Comparison of ENCODE assay signal across 9 mouse cellular contexts in the genomic region with DNA sequence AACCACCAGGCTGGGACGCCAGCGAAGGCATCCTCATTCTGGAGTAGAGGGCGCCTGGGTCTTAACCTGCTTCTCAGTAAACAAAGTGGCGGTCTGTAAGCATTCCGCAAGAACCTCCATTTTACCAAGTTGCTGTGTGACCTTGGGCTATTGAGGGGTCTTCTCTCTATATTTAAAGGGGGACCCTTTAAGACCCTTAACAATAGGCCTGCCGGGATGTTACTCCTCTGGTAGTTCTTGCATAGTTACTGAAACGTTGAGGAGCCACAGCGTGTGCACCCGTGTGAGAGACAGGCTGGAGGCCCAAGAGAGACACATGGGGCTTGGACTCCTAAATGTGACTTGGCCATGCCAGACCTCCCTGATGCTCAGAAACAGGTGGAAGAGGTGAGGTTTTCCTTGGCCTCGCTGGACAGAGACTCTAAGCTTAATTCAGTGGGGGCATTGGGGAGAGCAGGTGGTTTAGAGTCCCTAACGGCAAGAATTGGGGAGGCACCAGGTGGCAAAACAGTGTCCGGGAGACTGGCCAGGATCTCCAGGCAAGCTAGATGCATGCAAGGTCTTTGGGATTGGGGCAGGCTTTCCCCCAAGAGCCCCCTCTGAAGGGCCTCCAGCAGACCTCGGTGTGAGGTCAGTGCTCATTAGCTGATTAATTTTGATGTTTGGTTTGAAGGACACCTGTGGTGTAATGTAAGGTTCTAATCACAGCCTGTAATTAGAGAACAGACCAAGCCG. TPM values are rescaled to one million over a fixed set of nuclear protein-coding genes. Genes with fewer than 3 reads are reported as not detected.
A peak's percentile ranks its signal among the peaks of the same experiment; 100 is the strongest.
DNase-seq lines count a peak whose midpoint lies in the region; ATAC-seq and TF ChIP-seq lines count a peak whose summit lies in the region.
"Had no signal": no experiment of that assay in that cellular context is flagged by ENCODE, and none has a peak within 500 bp of the region (broad histone marks: within the 10 kb centered on the region; RNA-seq: fewer than 3 reads in every experiment).

No protein-coding gene starts in this region.

- no peak for DNase-seq in heart, postnatal 36 days
- DNase-seq in liver, embryonic 11.5 days (ENCODE audit: low spot score), result no peak
- DNase-seq in stomach, postnatal 0 days (ENCODE audit: low spot score), result no peak
- DNase-seq in adrenal gland, postnatal 36 days, result no peak
- no peak for DNase-seq in spleen, postnatal 14 days (ENCODE audit: low spot score in 2 of 2)

- TF ChIP-seq EP300 in stomach, postnatal 0 days (optimal IDR thresholded peaks at IDR 0.05), result no peak

- peak overlapping the region; percentile 91 for H3K4me3 ChIP-seq in heart, embryonic 11.5 days (ENCODE audit: low read depth, low read length)
- H3K4me3 ChIP-seq in E14TG2a.4 (replicated peaks; ENCODE audit: low read length), result peak overlapping the region; percentile 95
- H3K4me3 ChIP-seq in embryonic facial prominence, embryonic 15.5 days (replicated peaks), result peak overlapping the region; percentile 63
- H3K4me3 ChIP-seq in liver, embryonic 11.5 days (ENCODE audit: low read depth, low read length), result peak overlapping the region; percentile 90
- peak overlapping the region; percentile 65 for H3K4me3 ChIP-seq in stomach, postnatal 0 days (ENCODE audit: low read depth, low read length)

- peaks cover 5% of the 10 kb centered on the region for H3K36me3 ChIP-seq in heart, embryonic 11.5 days (ENCODE audit: control insufficient read depth, insufficient read depth, low read length)
- peaks cover 38% of the 10 kb centered on the region for H3K36me3 ChIP-seq in E14TG2a.4 (ENCODE audit: insufficient read depth, low read length)
- H3K36me3 ChIP-seq in embryonic facial prominence, embryonic 15.5 days, result peaks cover 3% of the 10 kb centered on the region; the same call in 1 of the 2 replicates
- peaks cover 21% of the 10 kb centered on the region for H3K36me3 ChIP-seq in liver, embryonic 11.5 days (ENCODE audit: control insufficient read depth, insufficient read depth, low read length)
- no peaks in the 10 kb centered on the region for H3K36me3 ChIP-seq in stomach, postnatal 0 days (ENCODE audit: control insufficient read depth, insufficient read depth, low read length)

- intact Hi-C loops in heart, postnatal 36 days (cut with DNase I), result no loop called here

- 6% methylated on average over 14 of the region's 14 CpGs for WGBS in heart, embryonic 11.5 days (ENCODE audit: insufficient replicate concordance)
- WGBS in embryonic facial prominence, embryonic 15.5 days, result 8% methylated on average over 14 of the region's 14 CpGs
- WGBS in liver, embryonic 11.5 days, result 2% methylated on average over 14 of the region's 14 CpGs
- 24% methylated on average over 14 of the region's 14 CpGs for WGBS in stomach, postnatal 0 days

- H3K27me3 ChIP-seq in heart, embryonic 11.5 days (ENCODE audit: control insufficient read depth, insufficient read depth, low read length), result no peaks in the 10 kb centered on the region
- no peaks in the 10 kb centered on the region for H3K27me3 ChIP-seq in E14TG2a.4 (ENCODE audit: insufficient read depth, low read length)
- H3K27me3 ChIP-seq in embryonic facial prominence, embryonic 15.5 days, result no peaks in the 10 kb centered on the region
- no peaks in the 10 kb centered on the region for H3K27me3 ChIP-seq in liver, embryonic 11.5 days (replicated peaks; ENCODE audit: control insufficient read depth, insufficient read depth, low read length)
- H3K27me3 ChIP-seq in stomach, postnatal 0 days (ENCODE audit: control insufficient read depth, insufficient read depth, low read length), result no peaks in the 10 kb centered on the region
- H3K27me3 ChIP-seq: Patski had no signal

- TF ChIP-seq CTCF in E14TG2a.4 (conservative IDR thresholded peaks at IDR 0.05; ENCODE audit: low read length), result no peak
- no peak for TF ChIP-seq CTCF in stomach, postnatal 0 days (IDR thresholded peaks at IDR 0.05; ENCODE audit: low read depth)

- H3K9ac ChIP-seq in heart, embryonic 11.5 days (ENCODE audit: low read depth, low read length), result peak overlapping the region; percentile 94
- H3K9ac ChIP-seq in embryonic facial prominence, embryonic 15.5 days, result peak overlapping the region; percentile 50
- peak overlapping the region; percentile 98 for H3K9ac ChIP-seq in liver, embryonic 11.5 days (ENCODE audit: low read depth, low read length)
- H3K9ac ChIP-seq in stomach, postnatal 0 days (ENCODE audit: low read length), result peak overlapping the region; percentile 79

- peak overlapping the region; percentile 93 for H3K4me2 ChIP-seq in heart, embryonic 11.5 days
- H3K4me2 ChIP-seq in embryonic facial prominence, embryonic 15.5 days (replicated peaks), result peak overlapping the region; percentile 70
- H3K4me2 ChIP-seq in liver, embryonic 11.5 days, result peak overlapping the region; percentile 90
- H3K4me2 ChIP-seq in stomach, postnatal 0 days (replicated peaks; ENCODE audit: low read depth), result peak overlapping the region; percentile 94

- peaks cover 34% of the 10 kb centered on the region for H3K4me1 ChIP-seq in heart, embryonic 11.5 days (ENCODE audit: control insufficient read depth, insufficient read depth, low read length)
- peaks cover 62% of the 10 kb centered on the region for H3K4me1 ChIP-seq in E14TG2a.4 (replicated peaks; ENCODE audit: low read depth, low read length)
- peaks cover 47% of the 10 kb centered on the region for H3K4me1 ChIP-seq in embryonic facial prominence, embryonic 15.5 days
- peaks cover 45% of the 10 kb centered on the region for H3K4me1 ChIP-seq in liver, embryonic 11.5 days (replicated peaks; ENCODE audit: control insufficient read depth, insufficient read depth, low read length)
- peaks cover 4% of the 10 kb centered on the region; the same call in 1 of the 2 replicates for H3K4me1 ChIP-seq in stomach, postnatal 0 days (replicated peaks; ENCODE audit: control insufficient read depth, insufficient read depth)

- H3K9me3 ChIP-seq in heart, embryonic 11.5 days (replicated peaks; ENCODE audit: control insufficient read depth, low read length), result no peaks in the 10 kb centered on the region
- no peaks in the 10 kb centered on the region for H3K9me3 ChIP-seq in E14TG2a.4 (ENCODE audit: low read length)
- no peaks in the 10 kb centered on the region for H3K9me3 ChIP-seq in embryonic facial prominence, embryonic 15.5 days (replicated peaks)
- no peaks in the 10 kb centered on the region for H3K9me3 ChIP-seq in liver, embryonic 11.5 days (ENCODE audit: control insufficient read depth, low read length)
- H3K9me3 ChIP-seq in stomach, postnatal 0 days (ENCODE audit: control insufficient read depth, low read length), result no peaks in the 10 kb centered on the region

- no peak for ATAC-seq in heart, embryonic 11.5 days (replicated peaks; ENCODE audit: insufficient number of reproducible peaks, low FRiP score, low TSS enrichment)
- ATAC-seq in embryonic facial prominence, embryonic 15.5 days (ENCODE audit: insufficient number of reproducible peaks, low FRiP score, low TSS enrichment, low read depth), result no peak
- no peak for ATAC-seq in liver, embryonic 11.5 days (replicated peaks; ENCODE audit: low FRiP score)
- no peak for ATAC-seq in stomach, postnatal 0 days (ENCODE audit: low FRiP score, low TSS enrichment)
- ATAC-seq: Patski had no signal

- H3K27ac ChIP-seq in heart, embryonic 11.5 days (ENCODE audit: low read depth, low read length), result peak overlapping the region; percentile 99
- H3K27ac ChIP-seq in embryonic facial prominence, embryonic 15.5 days (replicated peaks), result peak overlapping the region; percentile 94
- H3K27ac ChIP-seq in liver, embryonic 11.5 days (ENCODE audit: low read depth, low read length), result peak overlapping the region; percentile 100
- H3K27ac ChIP-seq in stomach, postnatal 0 days (replicated peaks), result peak overlapping the region; percentile 92

RNA-seq across cellular contexts. Expression of gene Hmga1, which starts 1.8 kb away (rescaled TPM):
- polyA plus RNA-seq in heart, embryonic 11.5 days (2014; fragmentation: Nextera tagmentation; extraction: Ambion mirVana), result 261 and 278 TPM in 2 replicates
- total RNA-seq in heart, postnatal 36 days (2021), result 10 to 100 TPM; 41.2 to 45.0 TPM
- polyA plus RNA-seq in embryonic facial prominence, embryonic 15.5 days (2015; fragmentation: Nextera tagmentation; extraction: Ambion mirVana), result 185 and 195 TPM in 2 replicates
- 667 and 675 TPM in 2 replicates for polyA plus RNA-seq in liver, embryonic 11.5 days (2014; fragmentation: Nextera tagmentation; extraction: Ambion mirVana)
- polyA plus RNA-seq in stomach, postnatal 0 days (2015; fragmentation: Nextera tagmentation; extraction: Ambion mirVana), result 71.1 and 78.4 TPM in 2 replicates
- total RNA-seq in adrenal gland, postnatal 36 days (2021), result 10 to 100 TPM; 16.1 to 19.4 TPM

RNA-seq across cellular contexts. Expression of gene AI413582, which starts 7.5 kb away (rescaled TPM):
- 18.1 and 18.3 TPM in 2 replicates for polyA plus RNA-seq in heart, embryonic 11.5 days (2014; fragmentation: Nextera tagmentation; extraction: Ambion mirVana)
- total RNA-seq in heart, postnatal 36 days (2021), result 10 to 100 TPM in 1 of 2 experiments, 1 to 10 TPM in 1; 7.4 to 10.4 TPM
- polyA plus RNA-seq in embryonic facial prominence, embryonic 15.5 days (2015; fragmentation: Nextera tagmentation; extraction: Ambion mirVana), result 32.5 and 35.3 TPM in 2 replicates
- polyA plus RNA-seq in liver, embryonic 11.5 days (2014; fragmentation: Nextera tagmentation; extraction: Ambion mirVana), result 23.6 and 28.4 TPM in 2 replicates
- polyA plus RNA-seq in stomach, postnatal 0 days (2015; fragmentation: Nextera tagmentation; extraction: Ambion mirVana), result 37.1 and 37.7 TPM in 2 replicates
- 10 to 100 TPM; 20.0 to 22.9 TPM for total RNA-seq in adrenal gland, postnatal 36 days (2021)

RNA-seq across cellular contexts. Expression of gene Grm4, which starts 36.9 kb away (rescaled TPM):
- polyA plus RNA-seq in heart, embryonic 11.5 days (2014; fragmentation: Nextera tagmentation; extraction: Ambion mirVana), result 0.06 and 0.07 TPM in 2 replicates
- under 1 TPM; 0.11 to 0.14 TPM for total RNA-seq in heart, postnatal 36 days (2021)
- 0.72 and 0.85 TPM in 2 replicates for polyA plus RNA-seq in embryonic facial prominence, embryonic 15.5 days (2015; fragmentation: Nextera tagmentation; extraction: Ambion mirVana)
- 0.12 and 0.18 TPM in 2 replicates for polyA plus RNA-seq in liver, embryonic 11.5 days (2014; fragmentation: Nextera tagmentation; extraction: Ambion mirVana)
- 0.16 TPM in 2 replicates for polyA plus RNA-seq in stomach, postnatal 0 days (2015; fragmentation: Nextera tagmentation; extraction: Ambion mirVana)
- total RNA-seq in adrenal gland, postnatal 36 days (2021), result 10 to 100 TPM in 1 of 2 experiments, 1 to 10 TPM in 1; 3.4 to 12.2 TPM
